Comparison of ENCODE assay signal across 27 mouse cellular contexts in genomic region chr4:34437316-34437715, GRCm38 (mm10).
"Had no signal": no experiment of that assay in that cellular context is flagged by ENCODE, and none has a peak within 500 bp of the region (broad histone marks: within the 10 kb centered on the region; RNA-seq: fewer than 3 reads in every experiment).

No protein-coding gene starts in this region.

- DNase-seq: gastrocnemius, adult 2 months; gastrocnemius, postnatal 10 days; gastrocnemius, postnatal 25 days; heart, adult 18-20 months; heart, postnatal 10 days; heart, postnatal 4 days; kidney, adult 11 months; kidney, adult 2 months; kidney, adult 9 months; kidney, postnatal 14 days; kidney, postnatal 36 days; left cerebral cortex, postnatal 4 days had no signal

- H3K27ac ChIP-seq: gastrocnemius, adult 2 months; heart, embryonic 10.5 days; hindbrain, embryonic 10.5 days; hindbrain, embryonic 13.5 days; hindbrain, embryonic 15.5 days; hindbrain, postnatal 0 days; kidney, embryonic 15.5 days; kidney, postnatal 0 days; layer of hippocampus, adult 2 months; left cerebral cortex, adult 2 months; limb, embryonic 13.5 days; limb, embryonic 15.5 days; liver, embryonic 12.5 days; liver, embryonic 14.5 days had no signal

- H3K4me2 ChIP-seq: heart, embryonic 12.5 days; hindbrain, embryonic 13.5 days; hindbrain, embryonic 15.5 days; kidney, embryonic 15.5 days; limb, embryonic 13.5 days; limb, embryonic 15.5 days; liver, embryonic 12.5 days had no signal

- ATAC-seq: hindbrain, postnatal 0 days; intestine, embryonic 16.5 days; liver, embryonic 12.5 days had no signal

- H3K36me3 ChIP-seq: heart, embryonic 10.5 days; heart, embryonic 12.5 days; hindbrain, embryonic 10.5 days; hindbrain, embryonic 13.5 days; hindbrain, embryonic 15.5 days; kidney, embryonic 15.5 days; limb, embryonic 13.5 days; limb, embryonic 15.5 days; liver, embryonic 12.5 days had no signal

- H3K9me3 ChIP-seq: heart, embryonic 10.5 days; heart, embryonic 12.5 days; hindbrain, embryonic 10.5 days; hindbrain, embryonic 13.5 days; hindbrain, embryonic 15.5 days; kidney, embryonic 15.5 days; limb, embryonic 13.5 days; limb, embryonic 15.5 days; liver, embryonic 12.5 days had no signal

- H3K27me3 ChIP-seq: hindbrain, embryonic 13.5 days; hindbrain, embryonic 15.5 days; kidney, embryonic 15.5 days; limb, embryonic 13.5 days; limb, embryonic 15.5 days; liver, embryonic 12.5 days had no signal

- H3K4me1 ChIP-seq: hindbrain, embryonic 10.5 days; hindbrain, embryonic 13.5 days; hindbrain, embryonic 15.5 days; limb, embryonic 13.5 days; limb, embryonic 15.5 days; liver, embryonic 12.5 days had no signal

- H3K9ac ChIP-seq: heart, embryonic 12.5 days; hindbrain, embryonic 13.5 days; hindbrain, embryonic 15.5 days; kidney, embryonic 15.5 days; limb, embryonic 13.5 days; limb, embryonic 15.5 days; liver, embryonic 12.5 days; liver, embryonic 14.5 days had no signal

- H3K4me3 ChIP-seq: gastrocnemius, adult 2 months; heart, embryonic 10.5 days; heart, embryonic 12.5 days; hindbrain, embryonic 10.5 days; hindbrain, embryonic 13.5 days; hindbrain, embryonic 15.5 days; kidney, embryonic 15.5 days; layer of hippocampus, adult 2 months; left cerebral cortex, adult 2 months; limb, embryonic 13.5 days; limb, embryonic 15.5 days; liver, embryonic 12.5 days had no signal
